Mouse (Mus musculus) T-helper 1 cell (primary cell): ENCODE data around the gene Irf2bp2.

Source experiments
- in situ Hi-C: fragments of 300-600 bp; cut with MboI, MseI; formaldehyde crosslinking; loops from one replicate; pipeline ENCODE4 v1.15.1; 2025; ENCODE audit warnings: high pct_unique_total_duplicates

Irf2bp2 gene

DNA sequence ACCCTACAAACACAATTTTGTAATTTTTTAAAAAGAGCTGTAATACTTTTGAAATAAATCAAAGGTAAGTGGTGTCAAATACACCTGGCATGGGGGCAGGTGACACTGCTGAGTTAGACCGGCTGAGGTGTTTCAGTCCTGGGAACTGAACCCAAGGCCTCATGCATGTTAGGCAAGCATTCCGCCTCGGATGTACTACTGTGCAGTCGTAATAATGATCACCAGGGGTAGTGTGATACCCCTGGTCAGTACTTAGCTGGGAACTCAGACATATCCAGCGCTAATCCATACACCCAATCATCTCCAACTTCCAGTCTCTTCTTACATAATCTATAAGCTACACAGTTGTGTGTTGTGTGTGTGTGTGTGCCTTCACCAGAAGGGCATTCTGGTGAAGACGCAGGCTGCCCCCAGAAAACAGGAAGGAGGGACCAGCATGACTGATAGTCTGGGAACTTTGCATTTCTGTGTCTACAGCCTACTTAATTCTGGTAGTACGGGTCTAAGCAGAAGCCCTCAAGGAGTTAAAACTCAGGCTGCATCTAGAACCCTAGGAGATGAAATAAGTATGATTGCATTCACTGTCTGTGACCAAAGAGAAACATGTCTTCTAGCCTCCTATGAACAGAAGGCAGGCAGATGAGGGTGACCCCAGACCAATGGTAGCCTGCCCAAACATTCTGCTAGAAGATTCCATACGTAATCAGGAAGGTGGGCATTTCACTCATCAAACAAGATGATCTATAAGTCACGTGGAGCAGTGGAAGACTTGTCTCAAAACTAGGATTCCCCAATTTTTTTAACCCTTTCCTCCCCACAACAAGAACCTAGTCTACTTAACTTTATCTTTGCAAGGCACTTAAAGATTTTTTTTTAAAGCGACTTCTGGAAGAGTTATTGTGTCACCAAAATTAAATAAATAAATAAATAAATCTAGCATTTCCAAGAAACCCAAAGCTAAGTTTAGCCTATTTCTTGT, 6.9 kb downstream of the Irf2bp2 start:
- in situ Hi-C loops = loop anchor here (5.0 kb wide), 1 partner anchor 260 kb away; no protein-coding TSS in a partner anchor

DNA sequence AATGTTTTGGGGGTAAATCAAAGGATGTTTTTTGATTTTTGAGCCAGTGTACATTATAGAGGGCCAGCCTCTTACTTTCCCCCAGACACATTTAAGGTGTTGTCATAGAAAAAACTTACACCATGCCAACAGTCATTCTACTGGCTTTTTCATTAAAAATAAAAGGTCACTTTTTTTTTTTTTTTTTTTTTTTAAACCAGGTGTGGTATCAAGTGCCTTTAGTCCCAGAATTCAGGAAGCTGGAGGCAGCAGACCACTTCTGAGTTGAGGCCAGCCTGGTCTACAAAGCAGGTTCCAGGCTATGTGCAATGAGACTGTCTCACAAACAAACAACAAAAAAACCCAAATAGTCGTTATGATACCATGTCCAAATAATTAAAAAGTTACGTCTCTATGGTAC, 7.7 kb downstream of the Irf2bp2 start:
- in situ Hi-C loops = loop anchor here (5.0 kb wide), 1 partner anchor 261 kb away; no protein-coding TSS in a partner anchor

DNA sequence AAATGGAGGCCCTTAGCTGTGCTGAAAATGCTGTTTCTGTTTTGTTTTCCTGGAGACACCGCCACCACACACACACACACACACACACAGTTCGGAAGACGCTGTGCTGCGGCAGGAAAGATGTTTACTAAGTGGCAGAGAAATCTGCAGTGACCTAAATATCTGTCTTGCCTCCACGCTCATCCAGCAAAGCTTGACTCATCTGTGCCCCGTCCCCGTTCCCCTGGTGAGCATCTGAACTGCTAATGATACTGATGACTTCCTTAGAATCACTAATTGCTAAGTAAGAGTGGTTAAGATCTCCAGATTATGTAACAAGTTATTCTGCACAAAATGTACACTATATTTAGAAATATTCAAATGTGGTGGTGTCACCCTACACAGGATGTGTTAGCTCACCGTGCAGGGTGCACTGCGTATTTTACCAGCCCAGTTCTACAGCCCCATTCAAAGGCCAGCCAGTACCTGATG, 8.2 kb downstream of the Irf2bp2 start:
- in situ Hi-C loops = loop anchor here (5.0 kb wide), 1 partner anchor 262 kb away; no protein-coding TSS in a partner anchor

DNA sequence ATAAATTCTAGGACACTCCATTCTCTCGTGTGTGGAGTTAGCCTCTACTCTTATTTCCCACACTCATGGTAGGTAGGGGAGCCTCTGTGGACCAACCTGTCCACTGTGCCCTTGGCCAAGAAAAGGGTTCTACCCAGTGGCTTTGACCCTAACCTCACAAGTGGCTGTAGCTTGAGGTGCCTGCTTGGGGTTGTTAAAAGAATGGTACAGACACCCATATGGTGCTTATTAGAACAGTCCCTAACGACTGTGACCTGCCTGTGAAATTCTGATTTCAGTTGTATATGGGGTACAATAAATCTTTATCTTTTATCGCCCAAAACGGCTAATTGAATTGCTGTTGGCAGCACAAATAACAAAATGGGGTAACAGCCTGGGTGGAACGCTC, 8.9 kb downstream of the Irf2bp2 start:
- in situ Hi-C loops = loop anchor here (5.0 kb wide), 1 partner anchor 262 kb away; no protein-coding TSS in a partner anchor

GRCm38 (mm10) chr8:126583971-126584843, 9.6 kb downstream of the Irf2bp2 start:
- in situ Hi-C loops = no loop called here

GRCm38 (mm10) chr8:126583534-126583933, 10.3 kb downstream of the Irf2bp2 start:
- in situ Hi-C loops = no loop called here

- in situ Hi-C loops = no loop called here
Observed at GRCm38 (mm10) chr8:126583018-126583417, 10.8 kb downstream of the Irf2bp2 start.

- in situ Hi-C loops = no loop called here
Observed at GRCm38 (mm10) chr8:126582509-126582908, 11.3 kb downstream of the Irf2bp2 start.

- in situ Hi-C loops = no loop called here
Observed at GRCm38 (mm10) chr8:126581662-126582061, 12.1 kb downstream of the Irf2bp2 start.

DNA sequence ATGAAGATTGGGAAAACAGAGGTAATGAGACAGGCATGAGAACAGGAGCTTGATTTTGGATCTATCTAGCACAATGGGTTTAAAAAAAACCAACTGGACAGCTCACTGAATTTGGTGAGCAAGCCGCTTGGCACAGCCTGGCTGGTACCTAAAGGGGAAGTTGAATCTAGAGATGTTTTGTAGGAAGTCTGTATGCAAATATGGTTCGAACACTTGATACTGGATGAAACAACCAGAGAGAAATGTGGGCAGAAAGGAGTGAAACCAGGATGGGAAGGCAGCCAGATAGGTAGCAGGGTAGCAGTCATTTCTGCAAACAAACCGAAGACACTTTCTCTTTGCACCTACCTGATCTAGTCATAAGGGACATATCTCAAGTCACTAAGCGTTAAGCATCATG, 13.0 kb downstream of the Irf2bp2 start:
- in situ Hi-C loops = no loop called here

DNA sequence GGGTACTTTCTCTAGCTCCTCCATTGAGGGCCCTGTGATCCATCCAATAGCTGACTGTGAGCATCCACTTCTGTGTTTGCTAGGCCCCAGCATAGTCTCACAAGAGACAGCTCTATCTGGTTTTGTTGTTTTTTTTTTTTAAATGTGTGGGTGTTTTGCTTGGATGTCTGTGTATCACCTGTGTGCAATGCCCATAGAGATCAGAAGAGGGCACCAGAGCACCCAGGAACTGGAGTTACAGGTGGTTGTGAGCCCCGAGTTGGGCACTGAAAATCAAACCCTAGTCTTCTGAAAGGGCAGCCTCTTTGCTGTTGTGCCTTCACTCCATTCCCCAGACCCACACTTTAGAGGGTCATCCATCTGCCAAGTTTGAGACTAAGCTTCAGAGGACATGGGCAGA, 13.7 kb downstream of the Irf2bp2 start:
- in situ Hi-C loops = no loop called here

- in situ Hi-C loops = no loop called here
Observed at GRCm38 (mm10) chr8:126578641-126579040, 15.1 kb downstream of the Irf2bp2 start.

- in situ Hi-C loops = no loop called here
Observed at GRCm38 (mm10) chr8:126576919-126577318, 16.9 kb downstream of the Irf2bp2 start.

DNA sequence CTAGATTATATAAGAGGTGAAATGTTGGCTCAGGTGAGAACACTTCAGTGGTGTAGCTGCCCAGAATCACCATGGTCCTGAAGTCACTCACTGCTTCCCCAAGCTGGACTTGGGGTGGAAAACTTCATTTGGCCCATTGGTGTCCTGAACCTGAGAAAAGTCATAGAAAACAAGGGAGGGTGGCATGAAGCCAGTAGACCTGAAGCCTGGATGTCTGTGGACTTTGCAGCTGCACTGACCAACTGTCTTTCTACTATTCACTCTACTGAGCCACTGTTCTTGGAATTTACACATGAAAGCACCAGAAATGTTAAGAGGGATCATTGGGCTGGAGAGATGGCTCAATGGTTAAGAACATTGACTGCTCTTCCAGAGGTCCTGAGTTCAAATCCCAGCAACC, 17.7 kb downstream of the Irf2bp2 start:
- in situ Hi-C loops = no loop called here

DNA sequence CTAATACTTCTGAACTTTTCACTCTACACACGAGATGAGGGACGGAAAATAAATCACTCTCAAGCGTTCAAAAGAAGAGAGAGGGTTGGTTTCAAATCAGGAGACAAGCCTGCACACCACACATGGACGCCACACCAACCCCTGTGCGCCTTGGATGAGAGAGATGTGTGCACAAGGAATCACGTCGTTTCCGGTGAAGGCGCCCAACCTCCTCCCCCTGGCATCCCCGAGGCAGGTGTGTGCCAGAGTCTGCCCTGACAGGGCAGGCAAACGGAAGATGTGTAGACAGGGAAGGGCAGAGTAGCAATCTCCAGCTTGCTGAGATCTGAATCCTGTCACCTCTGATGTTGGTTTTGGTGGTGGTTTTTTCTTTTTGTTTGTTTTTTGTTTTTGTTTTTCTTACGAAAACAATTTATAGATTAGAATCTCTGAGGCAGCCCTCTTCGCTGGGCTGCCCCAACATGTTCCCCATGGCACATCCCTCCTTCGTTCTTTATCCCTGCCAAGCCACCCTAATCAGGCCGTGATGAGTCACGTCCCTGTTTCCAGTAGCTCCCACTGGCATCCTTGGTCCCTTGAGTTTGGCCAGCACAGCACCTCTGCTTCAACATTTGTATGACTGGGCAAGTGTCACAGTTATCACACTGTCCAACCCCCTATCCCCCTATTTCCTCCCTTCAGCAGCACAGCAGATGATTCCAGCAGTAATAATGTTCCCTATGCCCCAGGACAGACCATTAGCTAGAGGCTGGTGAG, 18.7 kb downstream of the Irf2bp2 start:
- in situ Hi-C loops = no loop called here

GRCm38 (mm10) chr8:126573878-126574277, 19.9 kb downstream of the Irf2bp2 start:
- in situ Hi-C loops = no loop called here

GRCm38 (mm10) chr8:126573079-126573694, 20.6 kb downstream of the Irf2bp2 start:
- in situ Hi-C loops = no loop called here

- in situ Hi-C loops = no loop called here
Observed at GRCm38 (mm10) chr8:126571065-126571660, 22.6 kb downstream of the Irf2bp2 start.

GRCm38 (mm10) chr8:126570521-126571040, 23.2 kb downstream of the Irf2bp2 start:
- in situ Hi-C loops = no loop called here

GRCm38 (mm10) chr8:126570046-126570445, 23.7 kb downstream of the Irf2bp2 start:
- in situ Hi-C loops = no loop called here
